Mouse (Mus musculus) stomach, postnatal 0 days (tissue): ENCODE results near the gene Carns1.

Source experiments
- CTCF ChIP-seq: IDR thresholded peaks from 2 replicates; pipeline ENCODE4 v1.5.1; 2016; ENCODE audit warnings: antibody characterized with exemption, low read depth, mild to moderate bottlenecking, moderate library complexity
- EP300 ChIP-seq: optimal IDR thresholded peaks from 2 replicates; pipeline ENCODE3; 2016; ENCODE audit warnings: antibody characterized with exemption

DNA sequence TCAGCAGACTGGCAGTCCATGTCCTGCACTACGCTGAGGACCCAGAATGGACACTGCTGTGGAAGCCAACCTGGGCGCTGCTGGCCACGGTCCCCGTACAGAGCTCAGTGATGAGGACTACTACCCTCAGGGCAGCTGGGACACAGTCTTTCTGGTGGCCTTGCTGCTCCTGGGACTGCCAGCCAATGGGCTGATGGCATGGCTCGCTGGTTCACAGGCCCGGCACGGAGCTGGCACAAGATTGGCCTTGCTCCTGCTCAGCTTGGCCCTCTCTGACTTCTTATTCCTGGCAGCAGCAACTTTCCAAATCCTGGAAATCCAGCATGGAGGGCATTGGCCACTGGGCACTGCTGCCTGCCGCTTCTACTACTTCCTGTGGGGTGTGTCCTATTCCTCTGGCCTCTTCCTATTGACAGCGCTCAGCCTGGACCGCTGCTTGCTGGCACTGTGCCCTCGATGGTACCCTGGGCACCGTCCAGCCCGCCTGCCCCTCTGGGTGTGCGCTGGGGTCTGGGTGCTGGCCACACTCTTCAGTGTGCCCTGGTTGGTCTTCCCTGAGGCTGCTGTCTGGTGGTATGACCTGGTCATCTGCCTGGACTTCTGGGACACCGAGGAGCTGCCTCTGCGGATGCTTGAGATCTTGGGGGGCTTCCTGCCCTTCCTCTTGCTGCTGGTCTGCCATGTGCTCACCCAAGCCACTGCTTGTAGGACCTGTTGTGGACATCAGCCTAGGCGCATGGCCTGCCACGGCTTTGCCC is 32.7 kb downstream of the Carns1 start:
- TF ChIP-seq CTCF (no peak), EP300 (no peak)
